Mouse (Mus musculus): ENCODE measurements at regions not wholly inside any gene's neighbourhood (a gene's known extent, or its start where the extent isn't known, plus 50 kb on each side); places are given as distances from the start of the nearest gene placed in this dataset.
A peak's percentile ranks its signal among the peaks of the same experiment; 100 is the strongest.

DNA sequence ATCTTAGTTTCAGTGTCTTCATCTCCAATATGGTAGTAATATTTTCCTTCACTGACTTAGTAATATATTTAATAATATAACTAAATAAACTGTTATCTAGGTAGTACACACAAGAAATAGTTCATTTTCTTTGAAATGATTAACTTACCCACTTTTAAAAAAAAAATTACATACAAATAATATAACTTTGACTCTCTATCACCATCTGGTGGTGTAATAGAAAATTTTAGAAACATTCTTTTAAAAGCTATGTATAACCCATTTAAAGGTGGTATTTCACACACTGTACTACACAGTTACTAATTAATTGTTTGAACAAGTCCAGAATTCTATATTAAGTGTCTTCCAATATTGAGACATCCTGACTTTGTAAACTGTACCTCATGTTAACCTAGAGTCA is 53.9 kb upstream of the Olfr266 start:
- no peak for DNase-seq

DNA sequence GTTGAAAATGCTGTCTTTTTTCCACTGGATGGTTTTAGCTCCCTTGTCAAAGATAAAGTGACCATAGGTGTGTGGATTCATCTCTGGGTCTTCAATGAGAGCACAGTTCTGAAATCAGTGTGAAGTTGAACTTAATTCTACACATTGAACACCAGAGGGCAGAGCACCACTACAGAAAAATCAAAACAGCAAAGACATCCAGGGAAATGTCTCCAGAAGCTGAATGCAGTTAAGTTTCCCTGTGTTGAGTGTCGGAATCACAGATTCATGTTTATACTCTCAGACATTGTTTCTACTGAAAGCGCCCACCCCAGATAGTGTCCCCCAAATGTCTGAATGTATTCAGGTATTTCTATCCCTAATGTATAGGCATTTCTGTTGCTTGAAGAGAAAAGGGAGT is 77.1 kb upstream of the Olfr266 start:
- peak; percentile 17 for DNase-seq

DNA sequence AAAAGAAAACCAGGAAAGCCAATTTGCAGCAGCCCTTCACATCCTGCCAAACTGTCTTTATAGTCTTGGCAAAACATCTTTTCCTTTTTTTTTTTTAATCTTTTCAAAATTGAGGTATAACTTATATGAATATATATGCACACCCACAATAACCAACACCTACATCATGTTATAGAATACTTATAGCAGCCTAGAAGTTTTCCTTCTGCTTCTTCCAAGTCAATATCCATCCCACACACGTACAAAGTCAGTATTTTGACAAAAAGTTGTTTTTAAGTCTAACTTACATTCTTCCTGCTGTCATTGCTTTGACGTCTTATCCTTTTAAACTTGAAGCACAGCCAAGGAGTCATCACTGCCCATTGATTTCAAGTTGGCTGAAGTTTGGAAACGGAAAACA is 80.6 kb upstream of the Olfr266 start:
- no peak for DNase-seq

DNA sequence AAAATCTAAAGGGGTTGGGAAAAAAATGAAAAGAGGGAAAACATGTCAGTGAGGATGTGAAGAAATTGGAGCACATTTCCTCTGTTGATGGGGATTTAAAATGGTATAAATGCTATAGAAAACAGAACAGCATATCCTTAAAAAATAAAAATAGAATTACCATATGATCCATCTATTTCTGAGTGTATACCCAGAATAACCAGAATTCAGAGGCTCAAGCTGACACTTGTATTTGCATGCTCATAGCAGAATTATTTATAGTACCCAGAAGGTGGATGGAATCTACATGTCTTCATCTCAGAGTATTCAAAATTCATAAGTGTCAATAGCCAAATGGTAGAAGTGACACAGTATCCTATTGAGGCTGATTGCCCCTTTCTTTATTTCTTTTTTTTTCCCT is 99.9 kb upstream of the Kcna3 start:
- no peak for DNase-seq

DNA sequence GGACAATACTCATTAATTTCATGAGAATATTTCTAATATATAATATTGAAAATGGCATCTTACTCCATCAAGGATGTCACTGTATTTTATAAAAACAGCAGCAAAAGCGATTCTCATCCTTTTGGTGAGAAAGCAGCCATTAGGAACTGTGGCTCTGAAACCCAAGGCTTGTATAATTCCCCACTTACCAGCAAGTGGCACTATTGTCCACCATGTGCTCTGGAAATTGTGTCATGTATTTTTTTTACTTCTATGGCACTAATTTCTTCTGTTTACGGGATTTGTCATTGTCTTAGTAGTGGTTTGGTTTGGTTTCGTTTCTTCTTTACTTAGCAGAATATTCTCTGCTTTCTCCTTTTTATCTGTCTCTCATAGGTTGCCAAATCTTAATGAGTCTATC is 95.9 kb upstream of the Kcna3 start:
- DNase-seq: no peak

DNA sequence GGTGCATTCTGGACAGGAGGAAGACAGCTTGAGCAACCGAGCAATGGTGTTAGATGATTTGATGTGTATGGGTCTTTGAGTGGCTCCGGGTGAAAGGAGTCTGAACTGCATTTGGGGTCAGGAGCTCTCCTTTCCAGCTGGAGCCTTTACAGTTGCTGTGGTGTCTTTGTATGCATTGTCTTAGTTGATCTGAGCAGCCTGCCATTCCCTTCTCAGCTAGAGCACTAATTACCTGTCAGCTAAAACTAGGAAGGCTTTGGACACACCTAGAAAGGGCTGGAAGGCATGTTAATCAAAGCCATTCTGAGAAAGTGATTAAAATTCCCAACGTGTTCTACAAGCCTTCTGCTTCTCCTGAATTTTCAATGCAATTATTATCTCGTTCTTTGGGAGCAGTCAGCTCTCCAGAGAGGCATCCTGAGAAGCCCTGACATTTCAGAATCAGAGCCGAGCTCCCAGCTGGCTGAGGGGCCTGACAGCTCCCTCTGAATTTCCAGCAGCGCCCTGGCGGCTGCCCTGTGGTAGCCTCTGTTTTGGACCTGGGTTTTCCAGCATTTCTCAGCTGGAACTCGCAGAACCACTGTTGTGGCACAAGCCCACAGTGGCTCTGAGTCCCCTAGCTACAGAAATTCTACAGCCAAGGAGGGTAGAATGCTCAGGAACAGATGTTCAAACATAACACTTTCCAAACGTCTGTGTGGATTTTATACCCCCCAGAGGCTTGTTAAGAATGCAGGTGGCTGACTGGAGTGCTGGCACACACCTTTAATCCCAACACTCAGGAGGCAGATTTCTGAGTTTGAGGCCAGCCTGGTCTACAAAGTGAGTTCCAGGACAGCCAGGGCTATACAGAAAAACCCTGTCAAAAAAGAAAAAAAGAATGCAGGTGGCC is 80.2 kb upstream of the Kcna3 start:
- DNase-seq: no peak

DNA sequence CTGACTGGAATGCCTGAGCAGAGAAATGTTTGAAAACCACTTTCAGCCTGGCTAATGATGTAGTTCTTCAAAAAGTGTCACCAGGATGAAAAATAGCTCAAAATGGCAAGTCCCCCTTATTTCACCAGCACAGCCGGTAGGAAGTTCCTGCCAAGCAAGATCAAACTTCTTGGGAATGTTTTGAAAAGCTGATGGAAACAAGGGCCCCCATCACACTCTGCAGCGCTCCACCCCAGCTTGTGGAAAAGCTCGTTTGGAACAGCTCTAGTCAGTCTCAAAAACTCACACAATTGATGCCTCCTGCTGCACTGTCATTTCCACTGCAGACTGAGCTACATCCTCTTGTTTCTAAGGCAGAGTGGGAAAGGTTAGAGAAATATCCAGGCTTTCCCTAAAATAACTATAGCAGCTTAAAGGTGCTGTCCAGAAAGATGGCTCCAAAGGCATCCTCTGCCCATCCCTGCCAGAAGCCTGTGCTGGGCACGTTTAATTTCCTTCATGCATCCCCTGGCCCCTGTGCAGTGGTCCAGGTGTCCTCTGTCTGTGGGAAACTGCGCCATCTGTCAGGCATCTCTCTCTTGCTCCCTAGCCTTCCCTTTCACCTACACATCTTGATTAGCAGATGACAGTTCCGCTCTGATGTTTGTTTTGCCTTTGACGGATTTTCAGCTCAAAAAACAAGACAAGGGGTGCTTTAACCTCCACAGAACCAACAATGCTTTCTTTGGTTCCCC is 78.6 kb upstream of the Kcna3 start:
- no peak for DNase-seq

DNA sequence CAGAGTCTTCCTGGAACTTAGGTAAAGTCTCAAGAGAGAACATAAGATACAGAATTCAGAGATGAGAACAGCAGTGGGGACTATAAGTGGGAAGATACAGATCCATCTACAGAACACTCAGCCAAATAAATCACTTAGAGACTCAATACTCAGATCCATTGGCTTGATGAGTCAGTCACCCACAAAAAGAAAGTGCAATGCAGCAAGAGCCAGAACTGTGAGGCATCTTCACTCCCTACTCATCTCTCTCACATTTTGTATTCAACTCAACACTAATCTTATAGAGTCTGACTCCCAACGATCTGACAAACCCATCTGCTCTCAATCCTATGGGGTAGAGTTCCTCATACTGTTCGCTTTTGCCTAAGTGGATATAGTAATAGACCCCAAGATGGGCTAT is 77.8 kb upstream of the Kcna3 start:
- DNase-seq: no peak

DNA sequence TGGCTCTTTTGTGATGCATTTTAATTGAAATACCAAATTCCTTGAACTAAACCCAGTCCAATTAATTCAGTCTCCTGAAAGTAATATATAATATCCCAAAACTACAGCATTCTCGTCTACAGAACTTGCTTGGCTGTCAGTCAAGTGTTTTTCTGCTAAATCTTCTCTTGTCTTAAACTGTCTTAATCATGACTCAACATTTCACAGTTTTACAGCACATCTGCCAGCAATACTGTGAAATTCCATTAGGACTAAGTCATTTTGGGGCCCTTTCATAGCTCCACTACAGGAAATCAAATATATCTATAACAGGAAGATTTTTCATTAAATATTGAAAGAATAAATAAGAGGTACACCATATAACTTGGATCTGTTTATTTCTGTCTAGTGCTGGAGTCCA is 75.4 kb upstream of the Kcna3 start:
- no peak for DNase-seq

DNA sequence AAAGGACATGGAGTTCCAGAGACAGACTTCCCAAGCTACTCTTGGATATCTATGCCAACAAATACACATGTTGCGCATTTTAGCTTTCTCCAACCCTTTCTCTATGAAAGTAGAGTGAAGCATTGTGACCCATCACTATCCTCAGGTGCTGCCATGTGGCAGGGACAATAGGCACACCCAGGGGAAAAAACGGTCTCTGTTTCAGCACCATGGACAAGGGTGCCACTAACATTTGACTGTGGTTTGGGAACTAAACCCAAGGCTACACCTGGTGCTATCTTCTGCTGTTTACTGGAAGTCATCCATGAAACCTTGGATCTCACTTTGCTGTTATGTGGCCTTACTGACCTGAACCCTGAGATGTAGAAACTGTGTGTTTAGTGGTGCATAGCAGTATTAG is 73.5 kb upstream of the Kcna3 start:
- no peak for DNase-seq

DNA sequence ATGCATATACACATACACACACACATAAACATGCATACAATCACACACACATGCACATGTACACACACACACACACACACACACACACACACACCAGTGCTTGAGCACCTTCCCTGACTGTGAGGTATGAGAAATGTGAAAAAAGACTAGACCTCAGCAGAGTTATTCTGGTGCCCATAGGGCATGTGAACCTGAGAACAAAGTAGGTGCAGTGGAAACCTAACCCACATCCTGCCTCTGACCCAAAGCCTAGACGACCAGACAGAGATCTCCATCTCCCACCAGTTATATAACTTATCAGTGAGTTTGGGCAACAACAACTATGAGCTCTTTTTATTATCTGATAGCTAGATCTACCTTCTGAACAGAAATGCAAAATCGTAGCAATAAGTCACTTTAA is 69.8 kb upstream of the Kcna3 start:
- no peak for DNase-seq

DNA sequence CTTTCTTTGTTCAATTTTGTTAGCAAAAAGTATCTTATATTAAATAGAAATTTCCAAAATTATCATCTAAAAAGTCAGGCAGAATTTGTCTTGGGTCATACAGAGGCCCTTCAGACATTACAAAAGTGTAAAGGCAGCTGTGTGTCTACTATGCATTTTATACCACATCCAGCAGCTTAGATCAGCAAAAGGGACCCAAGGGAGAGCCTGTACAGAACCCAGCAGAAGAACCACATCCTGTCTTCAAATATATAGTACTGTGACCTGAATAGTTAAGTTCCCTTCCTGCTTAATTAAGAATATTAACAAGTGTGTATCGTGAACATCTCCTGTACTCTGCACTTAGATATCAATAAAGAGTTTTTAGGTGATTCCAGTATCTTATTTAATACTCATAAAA is 68.5 kb upstream of the Kcna3 start:
- DNase-seq: no peak

DNA sequence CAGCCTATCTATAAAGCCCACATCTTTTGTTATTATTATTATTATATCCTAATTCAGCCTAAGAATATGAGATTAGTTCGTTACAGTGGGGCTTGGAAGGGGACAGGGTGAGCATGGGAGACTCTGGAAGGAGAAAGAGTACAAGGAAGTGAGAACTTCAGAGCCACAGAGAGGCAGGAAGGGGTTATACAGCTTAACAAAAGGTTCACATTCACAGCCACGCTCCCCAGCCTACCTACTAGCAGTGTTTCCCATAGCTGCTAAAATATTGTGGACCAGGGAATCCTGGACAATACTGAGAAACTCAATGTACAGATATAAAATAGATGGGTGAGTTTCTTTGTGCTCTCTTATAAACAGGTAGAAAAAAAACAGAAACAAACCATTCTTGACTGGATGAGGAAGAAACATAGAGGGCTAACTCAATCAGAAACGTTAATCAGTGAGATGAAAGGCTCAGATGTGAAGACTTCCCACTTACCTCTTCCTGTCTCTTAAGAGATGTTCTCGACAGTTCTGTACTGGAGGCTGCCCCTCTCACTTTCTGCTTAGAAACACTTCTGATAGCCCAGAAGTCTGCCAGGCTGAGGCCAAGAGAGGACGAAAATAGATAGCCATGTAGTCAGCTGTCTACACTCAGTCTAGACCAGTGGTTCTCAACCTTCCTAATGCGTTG is 61.7 kb upstream of the Kcna3 start:
- no peak for DNase-seq

DNA sequence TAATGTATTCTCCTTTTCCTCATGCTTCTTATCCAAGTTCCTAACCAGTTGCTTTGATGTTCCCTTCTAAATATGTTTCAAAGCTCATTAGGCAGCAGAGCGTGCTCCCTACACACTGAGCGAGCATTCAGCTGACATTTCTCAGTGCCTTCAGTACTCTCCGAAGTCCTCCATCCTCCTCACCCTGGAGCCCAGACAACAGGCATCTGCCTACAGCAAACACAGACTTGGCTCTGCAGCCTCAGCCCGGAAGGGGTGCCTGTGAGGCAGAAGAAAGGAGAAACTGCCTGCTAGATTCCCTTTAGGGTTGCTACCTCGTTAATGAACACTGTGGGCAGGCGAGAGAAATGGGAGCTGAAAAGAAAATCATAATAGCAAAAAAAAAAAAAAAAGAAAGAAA is 57.2 kb upstream of the Kcna3 start:
- DNase-seq: no peak

DNA sequence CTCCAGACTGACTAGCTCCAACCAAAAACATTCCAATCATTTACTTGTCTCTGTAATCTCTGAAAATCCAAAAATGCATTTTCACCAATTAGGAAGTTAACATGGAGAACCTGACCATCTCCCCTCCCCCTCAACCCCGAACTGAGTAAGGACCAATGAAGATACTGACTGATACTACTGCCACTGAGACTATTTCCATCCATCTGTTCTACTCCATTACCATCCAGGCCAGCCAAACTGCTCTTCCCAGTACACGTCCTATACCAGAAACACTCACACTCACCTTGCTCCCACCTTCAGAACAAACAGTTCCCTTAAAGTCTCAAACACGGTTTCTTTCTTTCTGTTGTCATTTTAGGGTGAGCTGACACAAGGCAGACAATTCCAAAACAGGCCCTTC is 55.1 kb upstream of the Kcna3 start:
- no peak for DNase-seq

DNA sequence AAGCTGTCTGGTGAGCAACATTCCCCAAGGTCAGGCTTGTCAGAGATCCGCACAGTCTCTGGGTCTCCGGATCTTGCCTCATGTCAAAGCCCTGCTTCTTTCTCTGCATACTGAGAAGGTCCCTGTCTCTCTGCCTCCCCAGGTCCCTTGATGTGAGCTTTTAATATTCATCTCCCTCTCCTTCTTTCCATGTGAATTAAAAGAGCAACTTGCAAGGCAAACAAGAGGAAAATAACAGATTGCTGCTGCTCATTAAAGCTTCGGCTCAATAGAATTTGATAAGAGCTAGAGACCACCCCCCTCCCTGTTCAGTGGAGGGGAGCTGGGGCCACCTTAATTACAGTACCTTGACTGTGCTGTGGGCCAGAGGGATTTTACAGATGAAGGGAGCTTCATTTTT is 54.6 kb upstream of the Kcna3 start:
- no peak for DNase-seq

DNA sequence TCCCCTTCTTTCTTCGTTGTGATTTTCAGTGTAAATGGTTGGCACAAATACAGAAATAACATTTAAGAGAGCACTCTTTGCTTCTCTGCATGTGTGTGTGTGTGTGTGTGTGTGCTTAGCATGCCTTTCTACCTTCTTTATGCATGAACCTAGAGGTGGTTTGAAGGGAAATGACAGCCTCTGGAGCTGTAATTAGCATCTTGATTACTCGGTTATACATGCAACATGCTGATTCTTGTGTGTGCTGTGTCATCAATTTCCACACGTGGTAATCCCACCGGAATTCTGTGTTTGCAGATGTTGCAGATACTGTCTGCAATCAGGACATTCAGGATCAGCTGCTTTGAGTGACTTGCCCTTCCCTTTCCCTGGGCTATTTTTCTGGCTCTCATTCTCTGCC is 51.7 kb upstream of the Kcna3 start:
- DNase-seq: no peak
